Mouse (Mus musculus) cortical plate, adult 2 months (tissue): ENCODE results near the gene Pold3. TPM values are rescaled to one million over a fixed set of nuclear protein-coding genes. Genes with fewer than 3 reads are reported as not detected.

ENCODE experiments used
- H3K27ac ChIP-seq: fragments of 200-500 bp; 2 replicates; pipeline ENCODE4 v1.5.1; 2012; ENCODE audit warnings: low read length, control low read depth, inconsistent platforms; ENCODE audit not compliant: insufficient read depth
- H3K4me1 ChIP-seq: fragments of 200-500 bp; 2 replicates; pipeline ENCODE4 v1.6.1; 2011; ENCODE audit warnings: low read length; ENCODE audit not compliant: control insufficient read depth, insufficient read depth
- H3K4me3 ChIP-seq: fragments of 200-500 bp; 2 replicates; pipeline ENCODE4 v1.5.1; 2011; ENCODE audit warnings: mild to moderate bottlenecking, low read length, control low read depth; ENCODE audit not compliant: insufficient read depth
- CTCF ChIP-seq: fragments of 200-500 bp; IDR thresholded peaks from 2 replicates; pipeline ENCODE4 v1.5.1; 2011; ENCODE audit warnings: mild to moderate bottlenecking, control low read depth, low read length; ENCODE audit not compliant: insufficient read depth; ENCODE audit errors: extremely low read depth
- POLR2A ChIP-seq: fragments of 200-500 bp; IDR thresholded peaks from 2 replicates; pipeline ENCODE4 v1.6.1; 2011; ENCODE audit warnings: mild to moderate bottlenecking, low read length, control low read depth; ENCODE audit not compliant: insufficient read depth; ENCODE audit errors: extremely low read depth
- polyA plus RNA-seq: library from polyadenylated mRNA; depleted of rRNA; stranded (reverse); fragments of >200 nt; gene quantifications from 2 replicates; pipeline ENCODE4 v1.2.3, GENCODE M21; 2012

Gene Pold3
- polyA plus RNA-seq, 1 experiment = 31.2 TPM

GRCm38 (mm10) chr7:100120791-100121261 is 539 bp downstream of the Pold3 start:
- TF ChIP-seq POLR2A = no peak
- no peak for TF ChIP-seq CTCF
- peak overlapping the region; percentile 40 for H3K4me3 ChIP-seq
- H3K4me1 ChIP-seq = no peaks in the 10 kb centered on the region
- H3K27ac ChIP-seq = no peak overlapping the region

GRCm38 (mm10) chr7:100114279-100114678 is 7.1 kb downstream of the Pold3 start:
- TF ChIP-seq CTCF = no peak
- no peak for TF ChIP-seq POLR2A
- H3K4me3 ChIP-seq = no peak overlapping the region

GRCm38 (mm10) chr7:100113821-100114220 is 7.5 kb downstream of the Pold3 start:
- no peaks in the 10 kb centered on the region for H3K4me1 ChIP-seq
- TF ChIP-seq POLR2A (no peak), CTCF (no peak)

More at GRCm38 (mm10) chr7:100114279-100114678, 7.1 kb downstream of the Pold3 start:
- no peaks in the 10 kb centered on the region for H3K4me1 ChIP-seq
- no peak overlapping the region for H3K27ac ChIP-seq

DNA sequence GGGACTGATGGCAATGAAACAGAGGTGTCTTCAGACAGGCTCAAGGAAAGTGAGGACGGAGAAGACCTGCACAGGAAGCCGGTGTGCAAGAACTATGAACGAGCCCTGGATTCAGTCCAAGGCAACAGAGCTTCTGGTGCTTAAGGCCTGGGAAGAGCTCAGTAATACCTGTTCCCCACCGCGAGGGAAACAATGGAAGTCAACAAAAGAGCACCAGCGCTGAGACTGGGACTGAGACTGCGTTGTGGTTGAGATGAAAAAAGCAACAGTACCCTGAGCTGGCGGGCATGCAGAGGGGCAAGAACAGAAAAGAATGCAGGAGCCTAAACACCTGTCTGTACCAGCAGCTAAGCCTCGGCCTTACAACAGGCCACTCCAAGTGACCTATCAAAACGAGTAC is 9.9 kb downstream of the Pold3 start:
- Histone ChIP-seq H3K27ac (no peak overlapping the region), H3K4me1 (no peaks in the 10 kb centered on the region), H3K4me3 (no peak overlapping the region)
- TF ChIP-seq POLR2A = no peak
- TF ChIP-seq CTCF = no peak

More at GRCm38 (mm10) chr7:100113821-100114220, 7.5 kb downstream of the Pold3 start:
- Histone ChIP-seq H3K27ac (no peak overlapping the region), H3K4me3 (no peak overlapping the region)

DNA sequence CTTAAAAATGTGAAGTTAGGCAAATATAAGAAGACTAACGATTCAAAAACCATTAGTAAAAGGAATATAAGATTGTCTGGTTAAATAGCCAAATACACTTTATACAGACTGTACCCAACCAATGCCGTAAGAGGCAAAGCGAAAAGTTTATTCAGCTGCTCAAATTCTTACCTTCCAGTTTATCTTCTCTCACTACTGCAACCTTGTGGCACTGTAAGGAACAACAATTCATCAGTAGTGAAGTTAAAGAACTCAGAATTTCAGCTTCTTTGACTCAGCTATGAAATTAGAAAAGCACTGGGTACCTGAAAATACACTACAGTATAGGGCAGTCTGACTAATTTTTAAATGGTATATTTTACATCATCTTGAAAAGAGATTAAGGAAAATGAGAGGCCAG is 13.0 kb downstream of the Pold3 start:
- Histone ChIP-seq H3K4me3 (no peak overlapping the region), H3K4me1 (no peaks in the 10 kb centered on the region), H3K27ac (no peak overlapping the region)
- TF ChIP-seq CTCF (no peak), POLR2A (no peak)

DNA sequence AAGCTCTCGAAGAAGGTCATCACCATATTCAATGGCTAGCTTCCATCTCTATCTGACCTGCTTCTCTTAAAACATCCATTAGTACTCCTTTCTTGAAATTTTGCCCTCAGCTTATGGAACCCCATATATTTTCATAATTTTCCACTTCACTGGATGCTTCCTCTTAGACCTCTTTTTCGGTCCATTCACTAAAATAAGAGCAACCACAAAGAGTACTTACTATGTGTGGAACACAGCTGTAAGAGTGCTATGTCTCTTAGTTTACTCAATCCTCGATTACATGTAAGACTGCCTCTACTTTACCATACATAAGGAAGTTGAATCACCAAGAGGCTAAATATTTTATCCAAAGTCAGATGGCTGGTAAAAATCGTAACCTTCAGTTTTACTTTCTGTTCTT is 16.7 kb downstream of the Pold3 start:
- Histone ChIP-seq H3K27ac (no peak overlapping the region), H3K4me1 (no peaks in the 10 kb centered on the region), H3K4me3 (no peak overlapping the region)
- TF ChIP-seq POLR2A = no peak
- no peak for TF ChIP-seq CTCF

DNA sequence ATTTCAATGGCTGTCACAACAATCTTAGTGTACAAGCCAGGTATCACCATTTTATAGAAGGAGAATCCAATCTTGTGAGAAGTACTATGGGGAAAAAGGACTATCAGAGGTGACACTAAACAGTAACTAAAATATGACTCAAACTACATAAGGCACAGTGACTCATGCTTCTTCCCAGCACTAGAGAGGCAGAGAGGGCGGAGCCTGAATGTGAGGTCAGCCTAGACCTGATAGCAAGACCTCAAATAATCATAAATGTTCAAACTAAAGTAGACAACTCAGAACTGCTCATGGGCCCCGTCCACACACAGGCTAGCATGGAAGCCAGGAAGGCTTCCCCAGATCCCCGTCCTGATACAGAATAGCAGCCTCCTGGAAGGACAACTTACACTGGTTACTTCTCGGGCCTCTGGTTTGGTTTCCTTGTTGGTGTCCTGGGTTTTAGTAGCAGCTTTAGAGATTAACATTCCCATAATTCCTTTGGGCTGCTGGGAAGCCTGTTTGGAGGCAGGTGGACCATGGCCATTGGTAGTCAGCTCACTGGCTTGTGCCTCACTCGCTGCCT is 21.3 kb downstream of the Pold3 start:
- Histone ChIP-seq H3K4me3 (no peak overlapping the region), H3K27ac (no peak overlapping the region), H3K4me1 (no peaks in the 10 kb centered on the region)
- TF ChIP-seq POLR2A = no peak
- no peak for TF ChIP-seq CTCF

GRCm38 (mm10) chr7:100086891-100087290 is 34.5 kb downstream of the Pold3 start:
- TF ChIP-seq CTCF (no peak), POLR2A (no peak)
- no peak overlapping the region for H3K4me3 ChIP-seq
- no peaks in the 10 kb centered on the region for H3K4me1 ChIP-seq
- peak overlapping the region; percentile 59; the same call in 1 of the 2 replicates for H3K27ac ChIP-seq

DNA sequence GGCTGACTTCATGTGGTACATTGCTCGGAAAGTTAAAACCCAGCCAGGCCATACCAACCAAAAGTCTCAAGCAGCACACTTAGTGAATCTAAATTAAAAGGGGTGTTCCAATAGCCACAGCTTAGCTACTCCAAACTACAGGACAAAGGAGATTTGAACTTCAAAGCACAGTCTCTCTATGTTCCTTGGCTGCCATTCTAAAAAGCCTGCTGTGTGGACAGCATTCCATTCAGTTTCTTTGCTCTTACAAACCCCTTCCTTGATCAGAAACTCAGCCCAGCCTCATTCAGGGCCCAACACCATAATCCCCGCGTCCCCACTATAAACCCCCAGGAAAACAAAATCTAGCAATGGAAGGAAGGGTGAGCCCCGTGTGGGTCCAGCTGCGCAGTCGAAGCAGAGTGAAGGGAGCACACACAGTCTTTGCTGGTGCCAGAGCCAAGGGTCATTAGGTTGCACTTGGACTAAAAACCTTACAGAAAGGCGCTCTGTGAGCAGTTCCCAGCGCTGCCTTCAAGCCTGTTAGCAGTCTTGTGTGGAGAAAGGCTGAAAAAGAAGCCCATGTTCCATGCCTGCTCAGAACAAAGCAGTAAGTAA is 35.1 kb downstream of the Pold3 start:
- Histone ChIP-seq H3K4me3 (no peak overlapping the region), H3K27ac (no peak overlapping the region), H3K4me1 (no peaks in the 10 kb centered on the region)
- TF ChIP-seq POLR2A (no peak), CTCF (no peak)

- H3K27ac ChIP-seq = no peak overlapping the region
- no peak overlapping the region for H3K4me3 ChIP-seq
- H3K4me1 ChIP-seq = no peaks in the 10 kb centered on the region
- TF ChIP-seq POLR2A (no peak), CTCF (no peak)
Measured at GRCm38 (mm10) chr7:100083812-100084211, 37.6 kb downstream of the Pold3 start.
